Mouse (Mus musculus): ENCODE results near the gene Camk2b.

DNA sequence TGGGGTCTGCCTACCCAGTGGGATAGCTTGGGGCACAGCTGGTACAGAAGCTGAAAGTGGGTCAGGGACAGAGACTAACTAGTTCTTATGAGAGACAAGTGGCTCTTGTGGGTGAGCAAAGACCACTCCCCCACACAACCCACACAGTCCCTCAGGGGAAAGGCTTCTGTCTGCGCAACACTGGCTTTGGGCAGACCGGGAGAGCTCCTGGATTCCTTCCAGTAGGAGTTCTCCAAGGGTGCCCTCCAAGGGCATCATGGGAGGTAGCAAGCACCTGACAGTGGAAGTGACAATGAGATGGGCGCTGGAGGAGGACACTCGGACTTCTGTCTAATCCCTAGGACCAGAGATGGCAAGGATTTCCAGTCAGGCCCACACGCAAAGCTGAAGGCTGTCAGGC is 45.8 kb downstream of the Camk2b start:
- TF ChIP-seq CTCF (IDR thresholded peaks at IDR 0.05; ENCODE audit: low read depth): no peak
- TF ChIP-seq EP300 (IDR thresholded peaks at IDR 0.05; ENCODE audit: low read depth): no peak
